Comparison of ENCODE assay signal across 8 mouse cellular contexts in genomic region chr8:70696946-70697345, GRCm38 (mm10). TPM values are rescaled to one million over a fixed set of nuclear protein-coding genes. Genes with fewer than 3 reads are reported as not detected.
DNase-seq lines count a peak whose midpoint lies in the region; ATAC-seq lines count a peak whose summit lies in the region.

No protein-coding gene starts in this region.

- no peak for ATAC-seq in kidney, embryonic 16.5 days (ENCODE audit: low FRiP score, low TSS enrichment)
- ATAC-seq in hindbrain, embryonic 12.5 days (ENCODE audit: low FRiP score), result no peak
- ATAC-seq in midbrain, embryonic 14.5 days (ENCODE audit: low FRiP score, low TSS enrichment), result no peak
- no peak for ATAC-seq in inflammation-experienced regulatory T-cells, adult 6 months
- no peak for ATAC-seq in granulocyte monocyte progenitor cell, adult 5-6 weeks (replicated peaks; ENCODE audit: poor library complexity, severe bottlenecking)

- no peaks in the 10 kb centered on the region for H3K9me3 ChIP-seq in kidney, embryonic 16.5 days (ENCODE audit: low read length)
- H3K9me3 ChIP-seq in embryonic facial prominence, embryonic 10.5 days, result no peaks in the 10 kb centered on the region
- H3K9me3 ChIP-seq in hindbrain, embryonic 12.5 days (replicated peaks), result no peaks in the 10 kb centered on the region
- H3K9me3 ChIP-seq in midbrain, embryonic 14.5 days (ENCODE audit: control insufficient read depth, low read length), result no peaks in the 10 kb centered on the region

- no peak for DNase-seq in kidney, postnatal 25 days
- DNase-seq in embryonic facial prominence, embryonic 10.5 days (ENCODE audit: low spot score), result no peak
- DNase-seq in midbrain, embryonic 14.5 days, result no peak
- no peak for DNase-seq in embryo, embryonic 10 days (ENCODE audit: low spot score)

- peaks cover 62% of the 10 kb centered on the region for H3K4me1 ChIP-seq in kidney, embryonic 16.5 days (ENCODE audit: insufficient read depth, low read length)
- H3K4me1 ChIP-seq in embryonic facial prominence, embryonic 10.5 days, result peaks cover 73% of the 10 kb centered on the region
- peaks cover 48% of the 10 kb centered on the region for H3K4me1 ChIP-seq in hindbrain, embryonic 12.5 days
- H3K4me1 ChIP-seq in midbrain, embryonic 14.5 days (ENCODE audit: control insufficient read depth, insufficient read depth, low read length), result peaks cover 36% of the 10 kb centered on the region

- H3K4me3 ChIP-seq in kidney, embryonic 16.5 days (ENCODE audit: low read length), result peak overlapping the region; percentile 10; the same call in 1 of the 2 replicates
- peak overlapping the region; percentile 97 for H3K4me3 ChIP-seq in embryonic facial prominence, embryonic 10.5 days
- peak overlapping the region; percentile 17 for H3K4me3 ChIP-seq in hindbrain, embryonic 12.5 days
- H3K4me3 ChIP-seq in midbrain, embryonic 14.5 days (replicated peaks; ENCODE audit: low read depth, low read length), result no peak overlapping the region

- H3K27ac ChIP-seq in kidney, embryonic 16.5 days (ENCODE audit: low read length), result peak overlapping the region; percentile 96
- peak overlapping the region; percentile 97 for H3K27ac ChIP-seq in embryonic facial prominence, embryonic 10.5 days (replicated peaks)
- peak overlapping the region; percentile 77 for H3K27ac ChIP-seq in hindbrain, embryonic 12.5 days
- peak overlapping the region; percentile 49 for H3K27ac ChIP-seq in midbrain, embryonic 14.5 days (replicated peaks; ENCODE audit: low read depth, low read length)

- no peaks in the 10 kb centered on the region for H3K27me3 ChIP-seq in kidney, embryonic 16.5 days (ENCODE audit: insufficient read depth, low read length)
- H3K27me3 ChIP-seq in embryonic facial prominence, embryonic 10.5 days (replicated peaks; ENCODE audit: low read depth, poor library complexity, severe bottlenecking), result peaks cover 10% of the 10 kb centered on the region
- no peaks in the 10 kb centered on the region for H3K27me3 ChIP-seq in hindbrain, embryonic 12.5 days
- no peaks in the 10 kb centered on the region for H3K27me3 ChIP-seq in midbrain, embryonic 14.5 days (ENCODE audit: control insufficient read depth, insufficient read depth, low read length)

- 32% methylated on average over 4 of the region's 4 CpGs for WGBS in kidney, embryonic 16.5 days
- WGBS in embryonic facial prominence, embryonic 10.5 days, result 25% methylated on average over 4 of the region's 4 CpGs
- WGBS in hindbrain, embryonic 12.5 days, result 38% methylated on average over 4 of the region's 4 CpGs
- 44% methylated on average over 4 of the region's 4 CpGs for WGBS in midbrain, embryonic 14.5 days

- H3K36me3 ChIP-seq in kidney, embryonic 16.5 days (ENCODE audit: insufficient read depth, low read length), result 0 out of 2 replicates have a peak, but pooled peaks cover 7% of the 10 kb centered on the region
- peaks cover 8% of the 10 kb centered on the region; the same call in 1 of the 2 replicates for H3K36me3 ChIP-seq in embryonic facial prominence, embryonic 10.5 days (replicated peaks)
- no peaks in the 10 kb centered on the region for H3K36me3 ChIP-seq in hindbrain, embryonic 12.5 days
- H3K36me3 ChIP-seq in midbrain, embryonic 14.5 days (ENCODE audit: control insufficient read depth, insufficient read depth, low read length), result no peaks in the 10 kb centered on the region

- H3K4me2 ChIP-seq in kidney, embryonic 16.5 days (replicated peaks; ENCODE audit: low read depth, low read length), result peak overlapping the region; percentile 48
- peak overlapping the region; percentile 55 for H3K4me2 ChIP-seq in hindbrain, embryonic 12.5 days (replicated peaks)
- peak overlapping the region; percentile 53 for H3K4me2 ChIP-seq in midbrain, embryonic 14.5 days (ENCODE audit: low read length)

- peak overlapping the region; percentile 61 for H3K9ac ChIP-seq in kidney, embryonic 16.5 days (replicated peaks; ENCODE audit: low read length)
- peak overlapping the region; percentile 56 for H3K9ac ChIP-seq in hindbrain, embryonic 12.5 days
- H3K9ac ChIP-seq in midbrain, embryonic 14.5 days (replicated peaks; ENCODE audit: low read length), result 0 out of 2 replicates have a peak overlapping the region, but pooled peaks have one; percentile 43

RNA-seq across cellular contexts. Expression of gene Jund, which starts 1.8 kb away (rescaled TPM):
- 42.1 and 47.4 TPM in 2 replicates for polyA plus RNA-seq in kidney, embryonic 16.5 days (2015; fragmentation: Nextera tagmentation; extraction: Ambion mirVana)
- polyA plus RNA-seq in embryonic facial prominence, embryonic 10.5 days (2016; fragmentation: Nextera tagmentation; extraction: Ambion mirVana), result 58.7 and 61.7 TPM in 2 replicates
- 186 and 217 TPM in 2 replicates for polyA plus RNA-seq in hindbrain, embryonic 12.5 days (2016; fragmentation: Nextera tagmentation; extraction: Ambion mirVana)
- polyA plus RNA-seq in midbrain, embryonic 14.5 days (2014; fragmentation: Nextera tagmentation; extraction: Ambion mirVana), result 104 and 119 TPM in 2 replicates
- polyA plus RNA-seq in inflammation-experienced regulatory T-cells, adult 6 months (2017; shearing (Covaris generic)), result 10 to 100 TPM; 13.9 to 23.2 (median 16.6) TPM
- 7.7 and 12.3 TPM in 2 replicates for total RNA-seq in granulocyte monocyte progenitor cell, adult 5-6 weeks (2014; fragmentation: Nextera tagmentation)
- 24.6 and 27.0 TPM in 2 replicates for total RNA-seq in granulocyte monocyte progenitor cell, adult 5-6 weeks (2017)

RNA-seq across cellular contexts. Expression of gene Iqcn, which starts 6.3 kb away (rescaled TPM):
- 0.04 and 0.06 TPM in 2 replicates for polyA plus RNA-seq in kidney, embryonic 16.5 days (2015; fragmentation: Nextera tagmentation; extraction: Ambion mirVana)
- polyA plus RNA-seq in embryonic facial prominence, embryonic 10.5 days (2016; fragmentation: Nextera tagmentation; extraction: Ambion mirVana), result 0.05 TPM in 1 of 2 replicates, not detected in the other
- polyA plus RNA-seq in hindbrain, embryonic 12.5 days (2016; fragmentation: Nextera tagmentation; extraction: Ambion mirVana), result 0.05 TPM in 1 of 2 replicates, not detected in the other
- polyA plus RNA-seq in midbrain, embryonic 14.5 days (2014; fragmentation: Nextera tagmentation; extraction: Ambion mirVana), result 0.05 TPM in 2 replicates
- not detected for polyA plus RNA-seq in inflammation-experienced regulatory T-cells, adult 6 months (2017; shearing (Covaris generic))
- not detected in 2 replicates for total RNA-seq in granulocyte monocyte progenitor cell, adult 5-6 weeks (2014; fragmentation: Nextera tagmentation)
- not detected in 2 replicates for total RNA-seq in granulocyte monocyte progenitor cell, adult 5-6 weeks (2017)

RNA-seq across cellular contexts. Expression of gene Gm3336, which starts 21.4 kb away (rescaled TPM):
- 0.52 and 0.76 TPM in 2 replicates for polyA plus RNA-seq in kidney, embryonic 16.5 days (2015; fragmentation: Nextera tagmentation; extraction: Ambion mirVana)
- polyA plus RNA-seq in embryonic facial prominence, embryonic 10.5 days (2016; fragmentation: Nextera tagmentation; extraction: Ambion mirVana), result not detected in 2 replicates
- polyA plus RNA-seq in hindbrain, embryonic 12.5 days (2016; fragmentation: Nextera tagmentation; extraction: Ambion mirVana), result not detected in 2 replicates
- polyA plus RNA-seq in midbrain, embryonic 14.5 days (2014; fragmentation: Nextera tagmentation; extraction: Ambion mirVana), result not detected in 2 replicates
- polyA plus RNA-seq in inflammation-experienced regulatory T-cells, adult 6 months (2017; shearing (Covaris generic)), result under 1 TPM in 1 of 3 experiments, not detected in 2; 0.55 TPM
- not detected in 2 replicates for total RNA-seq in granulocyte monocyte progenitor cell, adult 5-6 weeks (2014; fragmentation: Nextera tagmentation)
- not detected in 2 replicates for total RNA-seq in granulocyte monocyte progenitor cell, adult 5-6 weeks (2017)

RNA-seq across cellular contexts. Expression of gene Lsm4, which starts 23.9 kb away (rescaled TPM):
- 272 and 281 TPM in 2 replicates for polyA plus RNA-seq in kidney, embryonic 16.5 days (2015; fragmentation: Nextera tagmentation; extraction: Ambion mirVana)
- 347 and 351 TPM in 2 replicates for polyA plus RNA-seq in embryonic facial prominence, embryonic 10.5 days (2016; fragmentation: Nextera tagmentation; extraction: Ambion mirVana)
- 227 and 231 TPM in 2 replicates for polyA plus RNA-seq in hindbrain, embryonic 12.5 days (2016; fragmentation: Nextera tagmentation; extraction: Ambion mirVana)
- polyA plus RNA-seq in midbrain, embryonic 14.5 days (2014; fragmentation: Nextera tagmentation; extraction: Ambion mirVana), result 175 and 201 TPM in 2 replicates
- polyA plus RNA-seq in inflammation-experienced regulatory T-cells, adult 6 months (2017; shearing (Covaris generic)), result 100 to 1,000 TPM in 1 of 3 experiments, 10 to 100 TPM in 2; 79.0 to 128 (median 97.8) TPM
- total RNA-seq in granulocyte monocyte progenitor cell, adult 5-6 weeks (2014; fragmentation: Nextera tagmentation), result 187 and 226 TPM in 2 replicates
- total RNA-seq in granulocyte monocyte progenitor cell, adult 5-6 weeks (2017), result 247 and 312 TPM in 2 replicates

RNA-seq across cellular contexts. Expression of gene Pde4c, which starts 26.6 kb away (rescaled TPM):
- polyA plus RNA-seq in kidney, embryonic 16.5 days (2015; fragmentation: Nextera tagmentation; extraction: Ambion mirVana), result 8.8 and 11.6 TPM in 2 replicates
- 0.20 and 0.69 TPM in 2 replicates for polyA plus RNA-seq in embryonic facial prominence, embryonic 10.5 days (2016; fragmentation: Nextera tagmentation; extraction: Ambion mirVana)
- polyA plus RNA-seq in hindbrain, embryonic 12.5 days (2016; fragmentation: Nextera tagmentation; extraction: Ambion mirVana), result 0.26 and 0.39 TPM in 2 replicates
- 0.24 TPM in 1 of 2 replicates, not detected in the other for polyA plus RNA-seq in midbrain, embryonic 14.5 days (2014; fragmentation: Nextera tagmentation; extraction: Ambion mirVana)
- under 1 TPM; 0.19 to 0.59 (median 0.25) TPM for polyA plus RNA-seq in inflammation-experienced regulatory T-cells, adult 6 months (2017; shearing (Covaris generic))
- total RNA-seq in granulocyte monocyte progenitor cell, adult 5-6 weeks (2014; fragmentation: Nextera tagmentation), result not detected in 2 replicates
- total RNA-seq in granulocyte monocyte progenitor cell, adult 5-6 weeks (2017), result not detected in 2 replicates
